Mouse (Mus musculus): ENCODE results near the gene Iqsec2. TPM values are rescaled to one million over a fixed set of nuclear protein-coding genes. Genes with fewer than 3 reads are reported as not detected.

Gene Iqsec2
- polyA plus RNA-seq, 1 experiment from 2014 or later: 4.2 TPM

Other genes starting within 250 kb of the Iqsec2 start
- 195 and 208 TPM in 2 replicates for gene Hsd17b10, start 142.4 kb upstream of the Iqsec2 start, polyA plus RNA-seq (2015; fragmentation: Nextera tagmentation; extraction: Ambion mirVana)
- gene Ribc1, start 128.0 kb upstream of the Iqsec2 start, polyA plus RNA-seq (2015; fragmentation: Nextera tagmentation; extraction: Ambion mirVana): 2.7 and 3.2 TPM in 2 replicates
- gene Smc1a, start 127.8 kb upstream of the Iqsec2 start, polyA plus RNA-seq (2015; fragmentation: Nextera tagmentation; extraction: Ambion mirVana): 71.4 and 77.9 TPM in 2 replicates
- 33.5 and 38.3 TPM in 2 replicates for gene Kdm5c, start 88.8 kb downstream of the Iqsec2 start, polyA plus RNA-seq (2015; fragmentation: Nextera tagmentation; extraction: Ambion mirVana)
- gene Kantr, start 183.2 kb downstream of the Iqsec2 start, polyA plus RNA-seq (2015; fragmentation: Nextera tagmentation; extraction: Ambion mirVana): 10.6 and 12.9 TPM in 2 replicates
- 19.7 and 21.5 TPM in 2 replicates for gene Tspyl2, start 198.2 kb downstream of the Iqsec2 start, polyA plus RNA-seq (2015; fragmentation: Nextera tagmentation; extraction: Ambion mirVana)
- gene Gpr173, start 224.4 kb downstream of the Iqsec2 start, polyA plus RNA-seq (2015; fragmentation: Nextera tagmentation; extraction: Ambion mirVana): 1.8 and 2.1 TPM in 2 replicates

Measured in intestine, embryonic 16.5 days (tissue).